In genomic region chr10:61646557-61646956, GRCm38 (mm10) we compare ENCODE assay signal across 19 mouse cellular contexts. TPM values are rescaled to one million over a fixed set of nuclear protein-coding genes. Genes with fewer than 3 reads are reported as not detected.
"Had no signal": no experiment of that assay in that cellular context is flagged by ENCODE, and none has a peak within 500 bp of the region (broad histone marks: within the 10 kb centered on the region; RNA-seq: fewer than 3 reads in every experiment).

No protein-coding gene starts in this region.

- H3K36me3 ChIP-seq: limb, embryonic 15.5 days; lung, embryonic 15.5 days had no signal

- H3K9ac ChIP-seq: limb, embryonic 12.5 days; limb, embryonic 15.5 days; lung, embryonic 15.5 days; midbrain, embryonic 13.5 days had no signal

- H3K4me3 ChIP-seq: limb, embryonic 12.5 days; limb, embryonic 15.5 days; lung, embryonic 15.5 days; megakaryocyte, embryonic 14.5 days; midbrain, embryonic 10.5 days; midbrain, embryonic 13.5 days had no signal

- H3K27ac ChIP-seq: limb, embryonic 12.5 days; limb, embryonic 15.5 days; lung, embryonic 15.5 days; midbrain, embryonic 10.5 days; midbrain, embryonic 13.5 days had no signal

- H3K9me3 ChIP-seq: limb, embryonic 12.5 days; limb, embryonic 15.5 days; lung, embryonic 15.5 days; megakaryocyte, embryonic 14.5 days; midbrain, embryonic 10.5 days; midbrain, embryonic 13.5 days had no signal

- DNase-seq: kidney, adult 18-20 months; kidney, postnatal 10 days; kidney, postnatal 36 days; left cerebral cortex, postnatal 4 days; lung, adult 18-20 months; lung, postnatal 10 days; lung, postnatal 36 days; thymus, adult 18-20 months; thymus, postnatal 36 days had no signal

- H3K27me3 ChIP-seq: limb, embryonic 15.5 days; lung, embryonic 15.5 days; midbrain, embryonic 13.5 days had no signal

- H3K4me2 ChIP-seq: limb, embryonic 12.5 days; limb, embryonic 15.5 days; lung, embryonic 15.5 days; midbrain, embryonic 13.5 days had no signal

- ATAC-seq: midbrain, embryonic 13.5 days; midbrain, embryonic 16.5 days had no signal

RNA-seq across cellular contexts. Expression of gene Npffr1, which starts 51.3 kb away (rescaled TPM):
- total RNA-seq: monocyte, adult 5-6 weeks had no signal
- polyA plus RNA-seq: neural tube, embryonic 11.5 days; stomach, embryonic 14.5 days had no signal
